Mouse (Mus musculus): ENCODE data around the gene Zfp772.
"Not testable (repeated sequence)": the region's sequence is repeated elsewhere in the genome, so short reads cannot be mapped to it uniquely, and the experiment has no call there.

Zfp772 gene

GRCm38 (mm10) chr7:7209313-7210151 is at the start of gene Zfp772:
Gene Zfp772 (minus strand): TSS chr7:7209998.
- not testable (repeated sequence) for DNase-seq (ENCODE audit: low spot score)

GRCm38 (mm10) chr7:7247228-7247627 is 37.4 kb upstream of the Zfp772 start, which contains the start of gene Vmn2r29:
Gene Vmn2r29 (minus strand): TSS chr7:7247328.
- not testable (repeated sequence) for DNase-seq (ENCODE audit: low spot score)

GRCm38 (mm10) chr7:7188191-7188942 is 21.4 kb downstream of the Zfp772 start:
- no peak for DNase-seq (ENCODE audit: low spot score)

- DNase-seq (ENCODE audit: low spot score): no peak
Measured at GRCm38 (mm10) chr7:7187417-7188190, 22.2 kb downstream of the Zfp772 start.

DNA sequence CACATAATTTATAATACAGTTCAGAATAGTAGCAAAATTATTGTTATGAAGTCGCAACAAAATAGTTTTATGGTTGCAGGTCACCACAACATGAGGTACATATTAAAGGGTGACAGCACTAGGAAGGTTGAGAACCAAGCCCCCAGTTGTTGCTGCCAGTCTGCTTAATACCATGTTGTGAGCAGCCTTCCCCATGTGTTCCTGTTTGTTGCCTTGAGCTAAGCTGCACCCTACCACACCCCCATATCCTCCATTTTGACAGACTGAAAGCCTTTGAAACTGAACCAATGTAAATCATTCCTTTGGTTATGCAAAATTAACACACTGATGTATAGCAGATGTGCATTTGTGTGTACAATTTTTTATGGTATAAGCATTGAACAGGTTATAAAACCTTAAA is 23.9 kb downstream of the Zfp772 start:
- DNase-seq (ENCODE audit: low spot score): no peak

DNA sequence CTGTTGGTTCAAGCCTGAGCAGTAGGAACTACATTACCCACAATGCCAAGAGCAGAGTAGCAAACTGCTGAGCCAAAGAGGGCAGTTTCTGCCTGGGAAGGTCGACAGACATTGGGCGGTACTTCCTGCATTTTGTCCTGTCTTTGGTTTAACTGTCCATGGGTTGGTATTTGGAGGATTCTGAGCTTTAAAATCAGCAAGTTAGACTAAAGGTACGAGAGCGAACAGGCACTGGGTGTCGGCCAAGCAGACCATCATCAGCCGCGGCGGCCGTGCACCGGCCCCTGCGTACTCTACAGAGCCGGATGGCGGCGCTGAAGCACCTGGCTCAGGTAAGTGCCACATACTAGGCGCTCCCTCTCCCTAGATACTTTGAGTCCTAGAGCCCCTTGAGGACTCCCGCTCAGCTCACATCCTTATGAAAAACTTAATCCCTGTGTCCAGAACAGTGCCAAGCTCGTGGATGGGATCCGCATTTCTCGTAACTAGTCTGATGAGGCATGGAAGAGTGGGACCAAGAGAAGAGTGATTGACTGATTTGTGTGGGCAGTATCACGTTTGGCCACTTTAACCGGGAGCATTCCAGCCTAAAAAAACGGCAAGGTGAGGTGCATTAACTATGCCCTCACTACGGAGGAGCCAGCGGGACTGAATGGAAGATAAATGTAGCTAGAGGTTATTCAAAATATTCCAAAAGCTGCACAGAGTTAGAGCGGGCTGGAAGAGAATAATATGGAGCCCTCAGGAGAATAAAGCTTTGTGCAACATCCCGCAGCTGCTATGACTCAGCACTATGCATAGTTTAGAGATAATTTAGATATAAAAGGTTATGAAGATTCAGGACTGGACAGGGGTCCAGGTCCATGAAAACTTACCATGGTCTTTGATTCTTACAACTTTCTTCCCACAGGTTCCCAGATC is 38.3 kb downstream of the Zfp772 start, which contains the start of gene Zfp418:
Gene Zfp418, plus strand, starts transcription at position 104 of the 921 bp plus-strand sequence.
- DNase-seq (ENCODE audit: low spot score): no peak
